In the genomic region with DNA sequence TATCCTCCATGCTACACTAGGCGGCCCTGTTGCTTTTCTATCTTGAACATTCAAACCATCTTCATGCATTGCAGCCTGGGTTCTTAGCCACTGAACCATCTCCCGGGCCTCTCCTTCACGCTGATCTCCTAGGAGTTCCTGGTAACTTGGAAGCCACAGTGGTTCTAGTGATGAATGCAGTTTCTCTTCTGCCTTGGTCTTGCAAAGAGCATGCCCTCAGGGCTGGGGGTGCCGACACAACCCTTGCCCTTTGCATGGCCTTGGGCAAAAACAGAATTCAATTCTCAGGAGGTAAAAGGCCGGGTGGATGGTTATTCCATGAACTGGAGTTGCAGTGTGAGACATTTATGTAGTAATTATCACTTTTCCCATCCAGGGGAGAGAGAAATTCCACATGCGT, we compare ENCODE assay signal across 22 mouse cellular contexts.
DNase-seq lines count a peak whose midpoint lies in the region; ATAC-seq and TF ChIP-seq lines count a peak whose summit lies in the region.
"Had no signal": no experiment of that assay in that cellular context is flagged by ENCODE, and none has a peak within 500 bp of the region (broad histone marks: within the 10 kb centered on the region; RNA-seq: fewer than 3 reads in every experiment).

No protein-coding gene starts in this region.

- no peaks in the 10 kb centered on the region for H3K9me3 ChIP-seq in kidney, postnatal 0 days (replicated peaks; ENCODE audit: low read length)
- no peaks in the 10 kb centered on the region for H3K9me3 ChIP-seq in kidney, embryonic 14.5 days (ENCODE audit: control insufficient read depth, low read length)
- no peaks in the 10 kb centered on the region for H3K9me3 ChIP-seq in limb, embryonic 10.5 days (replicated peaks)
- no peaks in the 10 kb centered on the region for H3K9me3 ChIP-seq in liver, embryonic 11.5 days (ENCODE audit: control insufficient read depth, low read length)
- H3K9me3 ChIP-seq: embryonic facial prominence, embryonic 13.5 days; hindbrain, embryonic 12.5 days; hindbrain, embryonic 15.5 days had no signal

- no peak overlapping the region for H3K4me3 ChIP-seq in kidney, postnatal 0 days (replicated peaks; ENCODE audit: low read depth, low read length)
- H3K4me3 ChIP-seq in kidney, embryonic 14.5 days (ENCODE audit: low read length), result no peak overlapping the region
- no peak overlapping the region for H3K4me3 ChIP-seq in limb, embryonic 10.5 days
- H3K4me3 ChIP-seq in liver, embryonic 11.5 days (ENCODE audit: low read depth, low read length), result no peak overlapping the region
- H3K4me3 ChIP-seq: embryonic facial prominence, embryonic 13.5 days; erythroblast, embryonic 14.5 days; hindbrain, embryonic 12.5 days; hindbrain, embryonic 15.5 days had no signal

- H3K27ac ChIP-seq in kidney, postnatal 0 days, result no peak overlapping the region
- no peak overlapping the region for H3K27ac ChIP-seq in kidney, embryonic 14.5 days (ENCODE audit: low read depth, low read length)
- peak overlapping the region; percentile 44; the same call in 1 of the 2 replicates for H3K27ac ChIP-seq in limb, embryonic 10.5 days
- H3K27ac ChIP-seq in liver, embryonic 11.5 days (ENCODE audit: low read depth, low read length), result no peak overlapping the region
- H3K27ac ChIP-seq: embryonic facial prominence, embryonic 13.5 days had no signal

- no peak overlapping the region for H3K9ac ChIP-seq in kidney, postnatal 0 days (ENCODE audit: low read depth, low read length)
- H3K9ac ChIP-seq in kidney, embryonic 14.5 days (ENCODE audit: low read depth, low read length), result no peak overlapping the region
- no peak overlapping the region for H3K9ac ChIP-seq in liver, embryonic 11.5 days (ENCODE audit: low read depth, low read length)
- H3K9ac ChIP-seq: forebrain, postnatal 0 days; hindbrain, embryonic 12.5 days; hindbrain, embryonic 15.5 days had no signal

- 0 out of 2 replicates have a peak, but pooled peaks have one; percentile 6 for TF ChIP-seq CTCF in kidney, postnatal 0 days (IDR thresholded peaks at IDR 0.05; ENCODE audit: low read depth)

- no peaks in the 10 kb centered on the region; the same call in 1 of the 2 replicates for H3K4me1 ChIP-seq in kidney, postnatal 0 days (replicated peaks; ENCODE audit: insufficient read depth, low read length)
- H3K4me1 ChIP-seq in kidney, embryonic 14.5 days (ENCODE audit: control insufficient read depth, insufficient read depth, low read length), result peaks cover 12% of the 10 kb centered on the region
- peaks cover 70% of the 10 kb centered on the region for H3K4me1 ChIP-seq in limb, embryonic 10.5 days
- no peaks in the 10 kb centered on the region; the same call in 1 of the 2 replicates for H3K4me1 ChIP-seq in liver, embryonic 11.5 days (replicated peaks; ENCODE audit: control insufficient read depth, insufficient read depth, low read length)

- no peaks in the 10 kb centered on the region for H3K36me3 ChIP-seq in kidney, postnatal 0 days (ENCODE audit: insufficient read depth, low read length)
- no peaks in the 10 kb centered on the region for H3K36me3 ChIP-seq in kidney, embryonic 14.5 days (ENCODE audit: control insufficient read depth, insufficient read depth, low read length)
- no peaks in the 10 kb centered on the region for H3K36me3 ChIP-seq in limb, embryonic 10.5 days
- H3K36me3 ChIP-seq in liver, embryonic 11.5 days (ENCODE audit: control insufficient read depth, insufficient read depth, low read length), result no peaks in the 10 kb centered on the region
- H3K36me3 ChIP-seq: embryonic facial prominence, embryonic 13.5 days; hindbrain, embryonic 12.5 days; hindbrain, embryonic 15.5 days had no signal

- no peak for DNase-seq in kidney, postnatal 0 days (ENCODE audit: low spot score)
- peak; percentile 26 for DNase-seq in ES-CJ7 (ENCODE audit: low read depth, low spot score)
- DNase-seq in limb, embryonic 10.5 days (ENCODE audit: low spot score), result no peak
- no peak for DNase-seq in liver, embryonic 11.5 days (ENCODE audit: low spot score)
- DNase-seq in thymus, adult 18-20 months, result no peak
- DNase-seq: adrenal gland, postnatal 10 days; adrenal gland, postnatal 36 days; B cell, adult 2 months; cerebellum, adult 18-20 months; cerebellum, adult 9-11 months; cerebellum, postnatal 25 days; forebrain, postnatal 0 days; gastrocnemius, postnatal 10 days; heart, adult 11 months had no signal

- ATAC-seq in kidney, postnatal 0 days (replicated peaks; ENCODE audit: low FRiP score, low read depth), result no peak
- no peak for ATAC-seq in kidney, embryonic 14.5 days (ENCODE audit: low FRiP score, low TSS enrichment)
- ATAC-seq in liver, embryonic 11.5 days (replicated peaks; ENCODE audit: low FRiP score), result no peak
- ATAC-seq: forebrain, embryonic 14.5 days; forebrain, postnatal 0 days had no signal

- no peaks in the 10 kb centered on the region for H3K27me3 ChIP-seq in kidney, postnatal 0 days (ENCODE audit: insufficient read depth, low read length)
- no peaks in the 10 kb centered on the region for H3K27me3 ChIP-seq in kidney, embryonic 14.5 days (ENCODE audit: control insufficient read depth, insufficient read depth, low read length)
- no peaks in the 10 kb centered on the region for H3K27me3 ChIP-seq in limb, embryonic 10.5 days (ENCODE audit: low read depth, poor library complexity, severe bottlenecking)
- H3K27me3 ChIP-seq in liver, embryonic 11.5 days (replicated peaks; ENCODE audit: control insufficient read depth, insufficient read depth, low read length), result no peaks in the 10 kb centered on the region
- H3K27me3 ChIP-seq: CH12.LX; embryonic facial prominence, embryonic 13.5 days; hindbrain, embryonic 12.5 days; hindbrain, embryonic 15.5 days had no signal

- H3K4me2 ChIP-seq in kidney, postnatal 0 days (ENCODE audit: low read length), result no peak overlapping the region
- H3K4me2 ChIP-seq in kidney, embryonic 14.5 days (replicated peaks; ENCODE audit: low read depth, low read length), result no peak overlapping the region
- H3K4me2 ChIP-seq in liver, embryonic 11.5 days, result no peak overlapping the region
- H3K4me2 ChIP-seq: heart, embryonic 11.5 days; hindbrain, embryonic 12.5 days; hindbrain, embryonic 15.5 days had no signal

- WGBS in kidney, postnatal 0 days, result 66% methylated on average over 6 of the region's 6 CpGs
- 67% methylated on average over 6 of the region's 6 CpGs for WGBS in kidney, embryonic 14.5 days
- WGBS in limb, embryonic 10.5 days, result 55% methylated on average over 6 of the region's 6 CpGs
- WGBS in liver, embryonic 11.5 days, result 71% methylated on average over 6 of the region's 6 CpGs
